In the genomic region with DNA sequence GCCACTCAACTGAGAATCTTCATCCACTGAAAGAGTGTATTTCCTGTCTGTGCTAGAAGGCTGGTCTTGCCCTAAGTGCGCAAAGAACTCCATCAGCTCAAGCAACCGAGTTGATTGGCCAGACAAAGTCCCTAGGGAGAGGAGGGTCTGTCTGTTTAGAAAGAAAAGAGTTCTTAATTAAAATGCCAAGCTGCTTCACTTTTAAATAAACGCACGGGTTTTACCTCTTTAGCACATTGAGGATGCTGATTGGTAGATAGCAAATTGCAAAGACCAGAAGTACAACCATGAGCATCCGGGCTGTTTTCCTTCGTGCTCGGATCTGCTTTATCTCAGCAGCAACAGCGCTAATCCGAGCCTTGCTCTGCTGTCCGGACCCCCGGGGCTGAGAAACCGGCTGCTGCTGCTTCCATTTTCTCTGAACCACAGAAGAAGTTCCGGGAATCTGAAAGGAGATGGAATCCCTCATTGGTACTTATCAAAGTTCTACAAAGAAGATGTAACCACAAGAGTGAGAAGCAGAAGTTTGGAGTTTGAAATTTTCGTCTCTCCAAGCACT, we compare ENCODE assay signal across 9 mouse cellular contexts. TPM values are rescaled to one million over a fixed set of nuclear protein-coding genes. Genes with fewer than 3 reads are reported as not detected.
DNase-seq lines count a peak whose midpoint lies in the region; ATAC-seq lines count a peak whose summit lies in the region.
"Had no signal": no experiment of that assay in that cellular context is flagged by ENCODE, and none has a peak within 500 bp of the region (broad histone marks: within the 10 kb centered on the region; RNA-seq: fewer than 3 reads in every experiment).

No protein-coding gene starts in this region.

- no peaks in the 10 kb centered on the region for H3K36me3 ChIP-seq in heart, embryonic 14.5 days (ENCODE audit: control insufficient read depth, insufficient read depth, low read length)
- no peaks in the 10 kb centered on the region for H3K36me3 ChIP-seq in limb, embryonic 11.5 days (ENCODE audit: control insufficient read depth, insufficient read depth, low read length)
- no peaks in the 10 kb centered on the region for H3K36me3 ChIP-seq in midbrain, embryonic 14.5 days (ENCODE audit: control insufficient read depth, insufficient read depth, low read length)

- no peaks in the 10 kb centered on the region for H3K27me3 ChIP-seq in heart, embryonic 14.5 days (ENCODE audit: control insufficient read depth, insufficient read depth, low read length)
- H3K27me3 ChIP-seq in limb, embryonic 11.5 days (ENCODE audit: control insufficient read depth, insufficient read depth, low read length): no peaks in the 10 kb centered on the region
- no peaks in the 10 kb centered on the region for H3K27me3 ChIP-seq in midbrain, embryonic 14.5 days (ENCODE audit: control insufficient read depth, insufficient read depth, low read length)

- DNase-seq in cerebellum, postnatal 14 days: peak; percentile 24 to 34
- peak; percentile 9 for DNase-seq in urinary bladder, postnatal 25 days (ENCODE audit: low spot score)
- DNase-seq in urinary bladder, adult 2 months (ENCODE audit: low spot score): no peak
- DNase-seq in limb, embryonic 11.5 days (ENCODE audit: low spot score): peak; percentile 54
- peak; percentile 73 for DNase-seq in midbrain, embryonic 14.5 days

- peak overlapping the region; percentile 69 for H3K9ac ChIP-seq in heart, embryonic 14.5 days (ENCODE audit: low read length)
- H3K9ac ChIP-seq in limb, embryonic 11.5 days (ENCODE audit: low read length): peak overlapping the region; percentile 53
- H3K9ac ChIP-seq in midbrain, embryonic 14.5 days (replicated peaks; ENCODE audit: low read length): 0 out of 2 replicates have a peak overlapping the region, but pooled peaks have one; percentile 23

- H3K4me3 ChIP-seq in heart, embryonic 14.5 days (ENCODE audit: control insufficient read depth in 1 of 2, insufficient read depth in 1 of 2, low read depth in 1 of 2, low read length in 2 of 2): peak overlapping the region; percentile 48 to 51
- peak overlapping the region; percentile 23 for H3K4me3 ChIP-seq in limb, embryonic 11.5 days (ENCODE audit: low read depth, low read length)
- peak overlapping the region; percentile 22 for H3K4me3 ChIP-seq in midbrain, embryonic 14.5 days (replicated peaks; ENCODE audit: low read depth, low read length)

- peaks cover 0 to 4% of the 10 kb centered on the region in 2 experiments; a peak in 1 of 4 replicates for H3K4me1 ChIP-seq in heart, embryonic 14.5 days (ENCODE audit: control insufficient read depth in 2 of 2, insufficient read depth in 2 of 2, low read length in 2 of 2)
- peaks cover 14% of the 10 kb centered on the region; the same call in 1 of the 2 replicates for H3K4me1 ChIP-seq in limb, embryonic 11.5 days (ENCODE audit: control insufficient read depth, insufficient read depth, low read length)
- peaks cover 4% of the 10 kb centered on the region; the same call in 1 of the 2 replicates for H3K4me1 ChIP-seq in midbrain, embryonic 14.5 days (ENCODE audit: control insufficient read depth, insufficient read depth, low read length)

- ATAC-seq in cerebellum, adult (ENCODE audit: insufficient number of reproducible peaks, low FRiP score, low TSS enrichment): no peak
- ATAC-seq in heart, embryonic 14.5 days (ENCODE audit: insufficient number of reproducible peaks, insufficient read depth, low FRiP score, low read depth): no peak
- no peak; the same call in 1 of the 2 replicates for ATAC-seq in limb, embryonic 11.5 days (ENCODE audit: insufficient number of reproducible peaks, low FRiP score, low TSS enrichment, low read depth)
- peak; percentile 72; the same call in 1 of the 2 replicates for ATAC-seq in midbrain, embryonic 14.5 days (ENCODE audit: low FRiP score, low TSS enrichment)
- no peak for ATAC-seq in monocyte, adult 5-6 weeks (replicated peaks; ENCODE audit: insufficient number of reproducible peaks, low FRiP score, low TSS enrichment, poor library complexity, severe bottlenecking)

- H3K4me2 ChIP-seq in heart, embryonic 14.5 days (ENCODE audit: low read length): peak overlapping the region; percentile 90
- peak overlapping the region; percentile 58 for H3K4me2 ChIP-seq in limb, embryonic 11.5 days (ENCODE audit: low read depth, severe bottlenecking)
- H3K4me2 ChIP-seq in midbrain, embryonic 14.5 days (ENCODE audit: low read length): peak overlapping the region; percentile 66

- 2% methylated on average over 14 of the region's 14 CpGs for WGBS in heart, embryonic 14.5 days
- 2% methylated on average over 14 of the region's 14 CpGs for WGBS in limb, embryonic 11.5 days
- 3% methylated on average over 14 of the region's 14 CpGs for WGBS in midbrain, embryonic 14.5 days

- H3K27ac ChIP-seq in heart, embryonic 14.5 days (replicated peaks in 1 of 2; ENCODE audit: control insufficient read depth in 1 of 2, insufficient read depth in 1 of 2, low read depth in 2 of 2, low read length in 2 of 2): peak overlapping the region; percentile 27 to 53; a peak in 3 of 4 replicates
- H3K27ac ChIP-seq in limb, embryonic 11.5 days (replicated peaks; ENCODE audit: low read depth, low read length): 0 out of 2 replicates have a peak overlapping the region, but pooled peaks have one; percentile 58
- 0 out of 2 replicates have a peak overlapping the region, but pooled peaks have one; percentile 14 for H3K27ac ChIP-seq in midbrain, embryonic 14.5 days (replicated peaks; ENCODE audit: low read depth, low read length)

- H3K9me3 ChIP-seq in heart, embryonic 14.5 days (ENCODE audit: control insufficient read depth, low read length): no peaks in the 10 kb centered on the region
- H3K9me3 ChIP-seq in limb, embryonic 11.5 days (ENCODE audit: control insufficient read depth, low read length): no peaks in the 10 kb centered on the region
- no peaks in the 10 kb centered on the region for H3K9me3 ChIP-seq in midbrain, embryonic 14.5 days (ENCODE audit: control insufficient read depth, low read length)

RNA-seq across cellular contexts. Expression of a gene that starts 22.6 kb away (rescaled TPM):
- polyA plus RNA-seq in urinary bladder, adult 2 months (2012; rRNA removed): not detected in 2 replicates
- polyA plus RNA-seq in heart, embryonic 14.5 days (2014; fragmentation: Nextera tagmentation; extraction: Ambion mirVana): not detected in 2 replicates
- polyA plus RNA-seq in limb, embryonic 11.5 days (2014; fragmentation: Nextera tagmentation; extraction: Ambion mirVana): not detected in 2 replicates
- polyA plus RNA-seq in midbrain, embryonic 14.5 days (2014; fragmentation: Nextera tagmentation; extraction: Ambion mirVana): not detected in 2 replicates
- not detected in 3 replicates for total RNA-seq in monocyte, adult 5-6 weeks (2017)
- total RNA-seq: gastrocnemius, postnatal 36 days had no signal
